Mouse (Mus musculus) layer of hippocampus, adult 2 months (tissue): Measurements from ENCODE around the gene Olfr522. TPM values are rescaled to one million over a fixed set of nuclear protein-coding genes. Genes with fewer than 3 reads are reported as not detected.
A peak's percentile ranks its signal among the peaks of the same experiment; 100 is the strongest.
"Not testable (repeated sequence)": the region's sequence is repeated elsewhere in the genome, so short reads cannot be mapped to it uniquely, and the experiment has no call there.

Source experiments
- DNase-seq, 2 experiments: peaks; one replicate each; pipeline ENCODE4 v3.0.0; 2022; ENCODE audit warnings: low spot score in 2 of 2
- H3K27ac ChIP-seq: fragments of 200-600 bp; 2 replicates; pipeline ENCODE4 v1.8.1; 2022
- H3K4me3 ChIP-seq: fragments of 200-600 bp; 2 replicates; pipeline ENCODE4 v1.8.1; 2022; ENCODE audit warnings: mild to moderate bottlenecking
- CTCF ChIP-seq: fragments of 200-600 bp; conservative IDR thresholded peaks from 2 replicates; pipeline ENCODE4 v1.8.1; 2022; ENCODE audit warnings: antibody characterized with exemption, mild to moderate bottlenecking, moderate library complexity
- total RNA-seq, 2 experiments: library from RNA; stranded (reverse); gene quantifications; 2 replicates each; pipeline ENCODE4 v1.2.3; 2021

Gene Olfr522
- total RNA-seq, 2 experiments from 2014 or later = not detected

DNA sequence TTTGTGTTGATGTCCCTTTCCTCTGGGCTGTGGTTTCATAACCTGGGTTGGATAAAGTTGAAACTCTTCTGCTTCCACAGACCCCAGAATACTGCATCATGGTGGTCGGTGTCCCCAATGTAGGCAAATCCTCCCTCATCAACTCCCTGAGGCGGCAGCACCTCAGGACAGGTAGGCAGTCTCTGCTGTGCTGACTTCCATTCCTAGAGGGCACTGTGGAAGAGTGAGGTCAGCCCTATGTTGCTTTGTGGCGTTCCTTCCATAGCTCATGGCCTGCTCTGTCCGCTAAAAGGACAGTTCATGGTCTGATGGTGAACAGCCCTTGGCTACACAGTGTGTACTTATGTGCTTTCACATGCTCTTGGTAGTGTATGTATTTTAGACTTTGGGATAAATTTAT is 20.0 kb downstream of the Olfr522 start:
- no peak for DNase-seq
- no peak overlapping the region for H3K27ac ChIP-seq
- peak; percentile 67 for TF ChIP-seq CTCF
- H3K4me3 ChIP-seq = no peak overlapping the region

DNA sequence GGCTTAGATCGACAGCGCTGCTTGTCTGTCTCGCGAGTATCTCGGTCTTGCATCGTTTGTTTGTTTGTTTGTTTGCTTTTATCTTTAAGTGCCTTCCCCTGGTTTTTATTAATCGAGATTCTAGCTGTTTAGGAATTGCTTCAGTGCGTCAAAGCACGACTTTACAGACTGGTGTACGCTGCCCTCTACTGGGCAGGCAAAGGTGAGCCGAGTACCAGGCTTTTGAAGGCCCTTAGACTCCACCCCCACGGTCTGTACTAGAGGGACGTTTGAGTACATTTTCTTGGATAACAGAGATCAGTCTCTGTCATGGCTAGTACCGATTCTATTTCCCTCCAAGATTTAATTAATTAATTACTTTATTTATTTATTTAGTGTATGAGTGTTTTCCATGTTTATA is 23.2 kb downstream of the Olfr522 start:
- peak; percentile 90 for TF ChIP-seq CTCF
- peak in 1 of 2 experiments; percentile 70 for DNase-seq
- no peak overlapping the region; the same call in 1 of the 2 replicates for H3K4me3 ChIP-seq
- no peak overlapping the region for H3K27ac ChIP-seq

DNA sequence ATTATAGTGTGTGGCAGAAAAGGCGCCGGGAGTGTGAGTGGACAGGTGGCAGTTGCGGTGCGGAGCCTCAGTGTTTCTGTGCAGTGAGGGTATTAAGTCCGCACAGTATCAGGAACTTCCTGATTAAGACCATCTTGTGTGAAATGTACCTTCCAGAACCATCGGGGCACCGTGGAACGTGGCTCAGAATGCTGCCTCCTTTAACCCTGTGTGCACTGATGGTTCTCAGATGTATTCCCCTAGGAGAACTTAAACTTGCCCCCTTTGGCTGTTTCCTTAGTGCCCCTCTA is 26.6 kb downstream of the Olfr522 start:
- TF ChIP-seq CTCF = no peak
- peak overlapping the region; percentile 94 for H3K27ac ChIP-seq
- no peak for DNase-seq
- H3K4me3 ChIP-seq = peak overlapping the region; percentile 91

DNA sequence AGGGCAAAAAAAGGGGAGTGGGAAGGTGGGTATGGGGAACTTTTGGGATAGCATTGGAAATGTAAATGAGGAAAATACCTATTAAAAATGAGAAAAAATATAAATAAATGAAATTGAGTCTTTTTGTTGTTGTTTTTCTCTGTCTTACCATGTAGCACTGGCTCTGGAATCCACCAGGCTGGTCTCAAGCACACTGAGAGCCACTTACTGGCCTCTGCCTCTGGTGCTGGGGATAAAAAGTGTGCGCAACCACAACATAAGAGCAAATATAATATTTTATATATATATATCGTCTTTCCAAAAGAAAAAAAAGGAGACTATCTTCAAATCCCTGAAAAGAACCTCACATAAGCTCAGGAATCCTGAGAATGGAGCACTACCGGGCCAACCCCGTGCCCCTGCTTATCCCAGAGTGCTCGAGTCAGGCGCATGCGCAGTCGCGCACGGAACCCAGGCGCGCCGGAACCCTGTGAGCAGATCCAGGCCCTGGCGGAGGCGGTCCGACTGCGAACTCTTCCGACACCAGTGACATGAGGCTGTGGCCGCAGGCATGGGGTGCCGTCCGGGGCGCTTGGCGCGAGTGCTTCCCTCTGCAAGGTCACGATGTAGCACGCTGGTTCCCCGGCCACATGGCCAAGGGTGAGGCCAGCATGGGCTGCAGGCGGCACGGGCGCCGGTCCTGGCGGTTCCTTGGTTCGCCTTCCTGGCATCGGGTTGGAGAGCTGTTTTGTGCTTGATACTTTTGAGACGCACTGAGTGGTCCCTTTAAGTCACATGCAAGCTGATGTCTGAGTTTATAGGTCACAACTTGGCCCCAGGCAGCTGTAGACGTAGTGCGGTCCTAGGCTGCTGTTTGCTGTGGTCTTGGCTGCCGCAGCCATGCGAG is 27.2 kb downstream of the Olfr522 start, which contains the start of gene Mtg1:
Gene Mtg1, plus strand, starts transcription at position 430 of the 886 bp plus-strand sequence.
- Histone ChIP-seq H3K4me3 (peak within 1 kb of the TSS; percentile 91), H3K27ac (peak within 1 kb of the TSS; percentile 94)
- peak; percentile 93 to 96 for DNase-seq
- no peak; the same call in 1 of the 2 replicates for TF ChIP-seq CTCF

DNA sequence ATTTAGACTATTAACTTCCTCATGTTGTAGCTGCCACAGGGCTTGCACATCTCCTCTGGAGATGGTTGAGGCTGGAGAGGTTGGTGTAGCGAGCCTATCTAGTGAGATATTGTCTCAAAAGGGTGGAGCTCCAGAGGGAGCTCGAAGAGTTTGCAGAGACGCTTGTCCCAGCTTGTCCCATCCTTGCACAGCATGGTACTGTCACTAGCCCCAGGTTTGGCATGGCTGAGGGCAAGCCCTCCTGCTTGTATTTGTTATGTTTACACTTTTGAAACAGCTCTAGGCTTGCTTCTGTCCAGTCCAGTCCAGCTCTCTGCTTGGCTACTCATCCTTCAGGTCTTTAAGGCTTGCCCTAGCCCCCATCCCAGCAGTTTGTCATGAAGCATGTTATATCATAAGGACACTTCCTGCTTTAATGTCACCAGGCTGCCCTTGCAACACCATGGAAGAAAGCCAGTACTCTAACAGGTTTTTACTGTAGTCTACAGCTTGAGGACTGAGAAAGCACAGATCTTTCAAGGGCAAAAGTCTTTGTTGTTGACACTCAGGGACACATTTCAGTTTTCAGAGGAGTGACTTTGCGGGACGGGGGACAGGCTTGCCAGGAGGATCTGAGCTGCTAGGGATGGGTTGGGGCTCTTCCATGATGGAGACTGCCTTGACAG is 29.3 kb downstream of the Olfr522 start:
- no peak for DNase-seq
- no peak for TF ChIP-seq CTCF

DNA sequence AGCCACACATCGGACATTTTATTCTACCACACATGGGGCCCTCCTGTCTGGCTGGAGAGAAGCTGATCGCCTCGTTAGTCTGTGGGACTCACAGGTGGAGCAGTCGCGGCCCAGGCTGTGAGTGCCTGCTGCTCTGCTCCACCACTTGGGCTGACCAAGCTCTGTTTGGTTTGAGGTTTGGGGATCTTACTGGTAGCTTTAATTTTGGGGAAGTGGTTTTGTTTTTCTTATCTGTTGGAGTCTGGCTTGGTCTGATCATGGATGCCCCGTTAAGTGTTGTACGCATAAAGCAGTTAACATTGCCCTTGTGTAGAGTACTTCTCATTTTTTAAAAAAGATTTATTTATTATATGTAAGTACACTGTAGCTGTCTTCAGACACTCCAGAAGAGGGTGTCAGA is 30.5 kb downstream of the Olfr522 start:
- DNase-seq, H3K4me3 ChIP-seq, H3K27ac ChIP-seq: not testable (repeated sequence)

More for the DNA sequence above, 29.3 kb downstream of the Olfr522 start:
- no peak overlapping the region for H3K27ac ChIP-seq
- no peak overlapping the region for H3K4me3 ChIP-seq

DNA sequence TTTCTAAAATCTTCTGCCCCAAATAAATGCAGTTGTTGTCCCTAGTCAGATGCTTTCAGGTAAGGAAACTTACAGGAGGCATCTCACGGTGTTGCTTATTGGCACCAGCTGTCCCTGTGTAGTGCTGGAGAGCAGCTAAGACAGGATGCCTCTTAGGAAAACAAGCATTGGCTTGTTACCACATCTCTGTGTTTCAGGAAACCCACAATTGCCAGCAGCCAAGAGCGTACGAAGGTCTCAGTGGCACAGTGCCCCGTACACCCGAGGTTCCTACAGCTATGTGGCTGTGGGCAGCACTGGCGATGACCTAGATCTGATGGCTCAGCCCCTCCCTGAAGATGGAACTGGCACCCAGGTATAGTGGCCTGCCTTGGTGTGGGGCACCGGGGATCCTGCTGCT is 32.4 kb downstream of the Olfr522 start:
- H3K4me3 ChIP-seq, H3K27ac ChIP-seq, DNase-seq: not testable (repeated sequence)

DNA sequence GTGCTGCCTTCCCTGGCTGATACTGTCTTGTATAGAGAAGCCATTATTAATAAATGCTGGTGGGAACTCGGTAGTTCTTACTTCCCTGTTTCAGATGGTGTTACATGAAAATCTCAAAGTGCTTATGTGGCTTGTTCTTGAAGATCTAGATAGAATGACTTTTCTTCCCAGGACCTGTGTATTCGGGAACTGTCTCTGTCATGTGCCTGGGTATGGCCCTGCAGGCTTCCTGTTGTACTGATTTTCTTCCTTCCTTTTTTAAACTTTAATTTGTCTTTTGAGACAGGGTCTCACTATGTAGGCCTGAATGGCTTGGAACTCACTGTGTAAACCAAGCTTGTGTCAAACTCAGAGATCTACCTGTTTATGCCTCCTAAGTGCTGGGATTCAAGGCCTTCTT is 36.7 kb downstream of the Olfr522 start:
- TF ChIP-seq CTCF = no peak
- no peak for DNase-seq
- Histone ChIP-seq H3K4me3 (no peak overlapping the region), H3K27ac (no peak overlapping the region)

DNA sequence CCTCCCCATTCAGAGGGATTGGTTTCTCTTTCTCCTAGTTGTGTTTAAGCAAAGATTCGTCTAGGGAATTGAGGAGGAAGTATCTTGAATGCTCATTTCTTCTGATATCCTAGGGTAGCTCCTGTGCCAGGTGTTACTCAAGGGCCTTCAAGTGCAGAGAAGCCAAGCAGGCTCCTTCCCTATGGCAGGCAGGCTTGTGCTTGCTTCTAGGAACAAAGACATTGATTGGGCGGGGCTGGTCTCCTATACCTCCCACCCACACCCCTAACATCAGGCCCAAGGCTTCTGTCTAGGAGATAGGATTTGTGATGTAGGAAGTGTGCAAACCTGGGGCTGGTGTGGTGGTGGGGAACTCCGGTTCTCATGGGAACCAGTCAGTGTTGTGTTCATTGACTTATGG is 37.6 kb downstream of the Olfr522 start:
- no peak for TF ChIP-seq CTCF
- Histone ChIP-seq H3K4me3 (no peak overlapping the region), H3K27ac (no peak overlapping the region)
- DNase-seq = no peak

DNA sequence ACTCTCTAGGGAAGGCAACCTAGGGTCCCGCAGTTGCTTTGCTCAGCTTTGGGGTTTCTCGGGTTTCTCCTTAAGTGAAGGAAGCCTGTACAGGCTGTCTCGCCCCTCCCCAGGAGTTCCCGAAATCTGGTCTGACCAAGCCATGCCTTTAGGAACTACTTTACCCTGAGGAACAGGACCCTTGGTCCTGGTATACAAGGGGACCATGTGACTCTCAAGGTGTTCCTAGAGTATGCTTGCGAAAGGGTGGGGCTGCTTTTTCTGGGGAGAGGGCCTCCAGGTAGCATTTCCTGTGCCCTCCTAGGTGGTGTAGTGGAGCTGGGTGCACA is 38.6 kb downstream of the Olfr522 start:
- Histone ChIP-seq H3K27ac (peak overlapping the region; percentile 87), H3K4me3 (peak overlapping the region; percentile 61)
- no peak for TF ChIP-seq CTCF
- DNase-seq = no peak

DNA sequence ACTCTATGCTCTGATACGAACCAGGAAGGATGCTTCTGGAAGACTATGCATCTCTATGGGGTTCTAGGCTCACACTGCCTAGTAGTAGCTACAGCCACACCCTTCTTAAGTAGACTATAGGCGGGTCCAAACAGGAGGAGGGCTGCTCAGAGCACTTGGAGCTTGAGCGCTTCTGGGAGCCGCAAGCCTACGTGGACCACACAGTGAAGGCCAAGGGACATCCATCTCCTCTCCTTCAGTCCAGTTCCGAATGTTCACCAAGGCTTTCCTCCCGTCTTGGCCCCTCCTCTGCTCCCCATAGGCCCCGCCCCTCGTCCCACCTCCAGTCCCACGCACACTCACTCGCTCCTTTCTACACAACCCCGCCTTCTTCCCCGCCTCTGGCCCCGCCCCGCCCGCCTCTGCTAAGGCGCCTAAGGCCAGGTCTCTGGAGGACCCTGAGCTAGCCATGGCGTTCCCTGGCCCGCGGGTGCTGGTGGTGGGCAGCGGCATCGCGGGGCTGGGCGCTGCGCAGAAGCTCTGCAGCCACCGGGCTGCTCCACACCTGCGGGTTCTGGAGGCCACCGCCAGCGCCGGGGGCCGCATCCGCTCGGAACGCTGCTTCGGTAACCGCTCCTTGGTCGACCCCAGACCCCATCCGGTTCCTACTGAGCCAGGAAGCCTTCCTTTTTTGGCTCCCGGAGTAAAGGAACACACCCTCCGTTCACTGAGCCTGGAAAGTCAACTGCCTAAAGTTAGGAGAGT is 39.1 kb downstream of the Olfr522 start:
- no peak for TF ChIP-seq CTCF
- Histone ChIP-seq H3K4me3 (peak overlapping the region; percentile 61), H3K27ac (peak overlapping the region; percentile 87)
- DNase-seq = peak; percentile 87 to 91

DNA sequence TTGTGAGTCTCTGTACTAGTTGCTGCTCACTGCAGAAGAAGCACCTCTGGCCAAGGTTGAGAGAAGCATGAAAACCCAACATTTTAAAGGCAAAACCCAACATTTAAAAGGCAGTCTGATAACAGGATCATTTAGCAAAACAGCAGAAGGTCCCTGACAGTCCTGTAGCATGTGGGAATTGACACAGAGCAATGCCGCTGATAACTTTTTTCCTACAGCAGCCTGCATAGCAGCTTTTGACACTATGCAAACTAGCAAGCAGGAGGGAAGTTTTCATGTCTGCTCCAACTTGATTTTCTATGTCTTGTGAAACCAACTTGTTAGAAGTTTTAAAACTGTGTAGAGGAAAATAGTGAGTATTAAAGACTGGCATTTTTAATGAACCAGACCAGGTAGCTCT is 40.2 kb downstream of the Olfr522 start:
- no peak for DNase-seq
- TF ChIP-seq CTCF = no peak
- Histone ChIP-seq H3K4me3 (no peak overlapping the region), H3K27ac (no peak overlapping the region)

DNA sequence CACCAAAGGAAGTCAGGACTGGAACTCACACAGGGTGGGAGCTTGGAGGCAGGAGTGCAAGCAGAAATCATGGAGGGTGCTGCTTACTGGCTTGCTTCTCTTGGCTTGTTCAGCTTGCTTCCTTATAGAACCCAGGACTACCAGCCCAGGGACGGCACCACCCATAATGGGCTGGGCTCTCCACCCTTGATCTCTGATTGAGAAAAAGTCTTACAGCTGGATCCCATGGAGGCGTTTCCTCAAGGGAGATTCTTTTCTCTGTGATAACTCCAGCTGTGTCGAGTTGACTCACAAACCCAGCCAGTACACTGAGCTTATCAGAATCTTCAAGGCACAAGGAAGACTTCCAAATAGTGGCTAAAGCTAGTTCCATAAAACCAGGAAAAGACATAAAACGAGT is 41.8 kb downstream of the Olfr522 start:
- Histone ChIP-seq H3K4me3 (no peak overlapping the region), H3K27ac (no peak overlapping the region)
- TF ChIP-seq CTCF = no peak
- no peak for DNase-seq
